Mouse (Mus musculus) lung, postnatal 0 days (tissue): ENCODE measurements at regions not wholly inside any gene's neighbourhood (a gene's known extent, or its start where the extent isn't known, plus 50 kb on each side); places are given as distances from the start of the nearest gene placed in this dataset.

ENCODE experiments used
- CTCF ChIP-seq: IDR thresholded peaks from 2 replicates; pipeline ENCODE4 v1.5.1; 2016; ENCODE audit warnings: antibody characterized with exemption, mild to moderate bottlenecking
- EP300 ChIP-seq: IDR thresholded peaks from 2 replicates; pipeline ENCODE4 v1.6.1; 2016; ENCODE audit warnings: antibody characterized with exemption, mild to moderate bottlenecking, control low read depth

DNA sequence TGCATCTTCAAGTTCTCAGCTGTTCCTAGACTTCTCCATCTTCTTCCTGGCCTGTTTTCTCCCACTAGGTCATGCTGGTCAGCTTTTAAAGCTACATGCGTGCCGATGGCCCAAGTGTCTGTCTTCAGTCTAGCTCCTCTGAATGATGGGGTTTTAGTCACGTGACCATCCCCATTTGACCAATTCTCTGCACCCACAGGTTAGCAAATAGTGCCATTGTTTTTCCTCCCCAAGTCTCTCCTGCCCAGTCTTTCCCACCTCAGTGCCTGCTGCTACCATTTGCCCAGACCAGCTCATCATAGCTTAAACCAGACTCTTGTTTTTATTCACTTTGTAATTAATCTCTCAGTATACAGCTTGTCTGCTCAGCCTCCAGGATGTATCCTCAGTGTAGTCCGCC is 62.3 kb downstream of the Zfp706 start:
- TF ChIP-seq CTCF, result no peak
- TF ChIP-seq EP300, result no peak
